Mouse (Mus musculus): Measurements from ENCODE around the gene Eif2d. TPM values are rescaled to one million over a fixed set of nuclear protein-coding genes. Genes with fewer than 3 reads are reported as not detected.

The Eif2d gene
- polyA plus RNA-seq, 2 experiments = 19.0 to 30.1 TPM

GRCm38 (mm10) chr1:131185821-131186506 is 33.0 kb downstream of the Eif2d start:
- H3K9me3 ChIP-seq (ENCODE audit: control insufficient read depth, low read length) = no peaks in the 10 kb centered on the region
- ATAC-seq (ENCODE audit: insufficient read depth) (no peak), DNase-seq (ENCODE audit: low read depth in 3 of 3, low spot score in 3 of 3) (no peak)
- H3K4me3 ChIP-seq (ENCODE audit: insufficient read depth in 1 of 2, low read depth in 2 of 2, low read length in 2 of 2) = no peak overlapping the region
- WGBS (ENCODE audit: insufficient replicate concordance) = 57% methylated on average over 13 of the region's 13 CpGs
- H3K4me2 ChIP-seq (ENCODE audit: low read depth) = no peak overlapping the region
- H3K9ac ChIP-seq (replicated peaks) = no peak overlapping the region
- H3K36me3 ChIP-seq (replicated peaks; ENCODE audit: control insufficient read depth, insufficient read depth, low read depth) = no peaks in the 10 kb centered on the region
- TF ChIP-seq CTCF (IDR thresholded peaks at IDR 0.05; ENCODE audit: low read depth) = no peak
- no peak for TF ChIP-seq EP300 (IDR thresholded peaks at IDR 0.05; ENCODE audit: low read depth)
- no peak overlapping the region for H3K27ac ChIP-seq
- no peaks in the 10 kb centered on the region for H3K27me3 ChIP-seq (ENCODE audit: control insufficient read depth, insufficient read depth, low read length)
- no peaks in the 10 kb centered on the region; a peak in 1 of 4 replicates for H3K4me1 ChIP-seq (replicated peaks; ENCODE audit: control insufficient read depth in 2 of 2, insufficient read depth in 2 of 2, low read length in 1 of 2)

GRCm38 (mm10) chr1:131186995-131187394 is 34.0 kb downstream of the Eif2d start:
- ATAC-seq (ENCODE audit: insufficient read depth) (no peak), DNase-seq (ENCODE audit: low read depth in 3 of 3, low spot score in 3 of 3) (no peak)
- Histone ChIP-seq H3K4me3 (ENCODE audit: insufficient read depth in 1 of 2, low read depth in 2 of 2, low read length in 2 of 2) (no peak overlapping the region), H3K4me2 (ENCODE audit: low read depth) (no peak overlapping the region), H3K9me3 (ENCODE audit: control insufficient read depth, low read length) (no peaks in the 10 kb centered on the region), H3K27ac (no peak overlapping the region), H3K36me3 (replicated peaks; ENCODE audit: control insufficient read depth, insufficient read depth, low read depth) (no peaks in the 10 kb centered on the region), H3K9ac (replicated peaks) (no peak overlapping the region), H3K4me1 (replicated peaks; ENCODE audit: control insufficient read depth in 2 of 2, insufficient read depth in 2 of 2, low read length in 1 of 2) (no peaks in the 10 kb centered on the region; a peak in 1 of 4 replicates), H3K27me3 (ENCODE audit: control insufficient read depth, insufficient read depth, low read length) (no peaks in the 10 kb centered on the region)
- WGBS (ENCODE audit: insufficient replicate concordance) = 58% methylated on average over 6 of the region's 6 CpGs
- 0 out of 2 replicates have a peak, but pooled peaks have one; percentile 3 for TF ChIP-seq CTCF (IDR thresholded peaks at IDR 0.05; ENCODE audit: low read depth)
- no peak for TF ChIP-seq EP300 (IDR thresholded peaks at IDR 0.05; ENCODE audit: low read depth)

DNA sequence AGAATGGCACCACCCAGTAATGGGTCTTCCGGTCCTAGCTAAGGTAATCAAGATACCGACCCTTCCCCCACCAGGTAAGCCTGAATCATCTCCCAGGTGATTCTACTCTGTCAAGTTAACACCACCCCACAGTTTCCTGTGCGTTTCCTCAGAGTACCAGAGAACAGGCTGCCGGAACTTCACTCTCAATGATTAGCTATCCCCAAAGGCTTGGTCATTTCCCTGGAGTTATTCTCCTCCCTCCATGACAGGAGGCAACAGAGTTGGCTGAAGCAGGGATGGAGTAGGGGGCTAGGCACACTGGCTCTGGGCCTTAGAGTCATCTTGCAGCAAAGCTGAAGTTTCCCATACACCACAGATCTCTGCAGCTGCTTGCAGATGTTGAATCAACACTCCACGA is 34.9 kb downstream of the Eif2d start:
- Histone ChIP-seq H3K27me3 (ENCODE audit: control insufficient read depth, insufficient read depth, low read length) (no peaks in the 10 kb centered on the region), H3K4me2 (ENCODE audit: low read depth) (no peak overlapping the region), H3K36me3 (replicated peaks; ENCODE audit: control insufficient read depth, insufficient read depth, low read depth) (no peaks in the 10 kb centered on the region), H3K27ac (no peak overlapping the region), H3K9ac (replicated peaks) (no peak overlapping the region), H3K4me3 (ENCODE audit: insufficient read depth in 1 of 2, low read depth in 2 of 2, low read length in 2 of 2) (no peak overlapping the region), H3K9me3 (ENCODE audit: control insufficient read depth, low read length) (no peaks in the 10 kb centered on the region), H3K4me1 (replicated peaks; ENCODE audit: control insufficient read depth in 2 of 2, insufficient read depth in 2 of 2, low read length in 1 of 2) (no peaks in the 10 kb centered on the region; a peak in 1 of 4 replicates)
- 72% methylated on average over 5 of the region's 5 CpGs for WGBS (ENCODE audit: insufficient replicate concordance)
- DNase-seq (ENCODE audit: low read depth in 3 of 3, low spot score in 3 of 3) (no peak), ATAC-seq (ENCODE audit: insufficient read depth) (no peak)
- TF ChIP-seq EP300 (IDR thresholded peaks at IDR 0.05; ENCODE audit: low read depth) (no peak), CTCF (IDR thresholded peaks at IDR 0.05; ENCODE audit: low read depth) (no peak)

- no peaks in the 10 kb centered on the region for H3K9me3 ChIP-seq (ENCODE audit: control insufficient read depth, low read length)
- no peak for TF ChIP-seq CTCF (IDR thresholded peaks at IDR 0.05; ENCODE audit: low read depth)
- no peak for TF ChIP-seq EP300 (IDR thresholded peaks at IDR 0.05; ENCODE audit: low read depth)
- no peak overlapping the region for H3K27ac ChIP-seq
- no peaks in the 10 kb centered on the region for H3K36me3 ChIP-seq (replicated peaks; ENCODE audit: control insufficient read depth, insufficient read depth, low read depth)
- no peak overlapping the region for H3K4me2 ChIP-seq (ENCODE audit: low read depth)
- H3K4me3 ChIP-seq (ENCODE audit: insufficient read depth in 1 of 2, low read depth in 2 of 2, low read length in 2 of 2) = no peak overlapping the region
- ATAC-seq (ENCODE audit: insufficient read depth) (no peak), DNase-seq (ENCODE audit: low read depth in 3 of 3, low spot score in 3 of 3) (peak in 1 of 3 experiments; percentile 27)
- no peaks in the 10 kb centered on the region for H3K27me3 ChIP-seq (ENCODE audit: control insufficient read depth, insufficient read depth, low read length)
- no peaks in the 10 kb centered on the region; a peak in 1 of 4 replicates for H3K4me1 ChIP-seq (replicated peaks; ENCODE audit: control insufficient read depth in 2 of 2, insufficient read depth in 2 of 2, low read length in 1 of 2)
- no peak overlapping the region for H3K9ac ChIP-seq (replicated peaks)
- WGBS (ENCODE audit: insufficient replicate concordance) = 26% methylated on average over 5 of the region's 5 CpGs
Observed at GRCm38 (mm10) chr1:131188655-131189054, 35.7 kb downstream of the Eif2d start.

GRCm38 (mm10) chr1:131193746-131194145 is 40.8 kb downstream of the Eif2d start:
- Histone ChIP-seq H3K27me3 (ENCODE audit: control insufficient read depth, insufficient read depth, low read length) (no peaks in the 10 kb centered on the region), H3K4me1 (replicated peaks; ENCODE audit: control insufficient read depth in 2 of 2, insufficient read depth in 2 of 2, low read length in 1 of 2) (no peaks in the 10 kb centered on the region; a peak in 1 of 4 replicates), H3K9ac (replicated peaks) (no peak overlapping the region), H3K4me3 (ENCODE audit: insufficient read depth in 1 of 2, low read depth in 2 of 2, low read length in 2 of 2) (no peak overlapping the region), H3K36me3 (replicated peaks; ENCODE audit: control insufficient read depth, insufficient read depth, low read depth) (no peaks in the 10 kb centered on the region), H3K9me3 (ENCODE audit: control insufficient read depth, low read length) (no peaks in the 10 kb centered on the region), H3K27ac (no peak overlapping the region), H3K4me2 (ENCODE audit: low read depth) (no peak overlapping the region)
- DNase-seq (ENCODE audit: low read depth in 3 of 3, low spot score in 3 of 3) = no peak
- 50% methylated on average over 3 of the region's 3 CpGs for WGBS (ENCODE audit: insufficient replicate concordance)
- no peak for TF ChIP-seq CTCF (IDR thresholded peaks at IDR 0.05; ENCODE audit: low read depth)
- TF ChIP-seq EP300 (IDR thresholded peaks at IDR 0.05; ENCODE audit: low read depth) = no peak
- ATAC-seq (ENCODE audit: insufficient read depth) = no peak

All from liver, embryonic 14.5 days (tissue).